In the genomic region with DNA sequence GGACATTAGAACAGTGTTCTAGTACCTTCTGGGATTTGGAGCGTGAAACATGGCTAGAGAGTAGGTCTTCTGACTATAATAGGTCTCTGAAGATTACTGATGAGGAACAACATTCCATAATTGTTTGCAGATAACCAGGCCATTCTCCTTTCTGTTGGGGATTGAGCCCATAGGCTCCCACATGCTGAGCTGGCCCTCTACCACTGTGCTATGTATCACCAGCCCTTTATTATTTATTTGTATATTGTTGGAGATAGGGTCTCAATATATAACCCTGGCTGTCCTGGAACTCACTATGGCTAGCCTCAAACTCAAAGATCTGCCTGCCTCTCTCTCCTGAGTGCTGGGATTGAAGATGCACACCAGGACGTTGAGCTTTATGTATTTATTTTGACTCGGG, we compare ENCODE assay signal across 8 mouse cellular contexts. TPM values are rescaled to one million over a fixed set of nuclear protein-coding genes. Genes with fewer than 3 reads are reported as not detected.
DNase-seq lines count a peak whose midpoint lies in the region; ATAC-seq and TF ChIP-seq lines count a peak whose summit lies in the region.

No protein-coding gene starts in this region.

- intact Hi-C loops in heart, postnatal 36 days (cut with DNase I) = loop anchor here (2.0 kb wide), 1 partner anchor 29 kb away; a partner anchor contains a TSS

- H3K4me2 ChIP-seq in heart, embryonic 14.5 days (ENCODE audit: low read length) = peak overlapping the region; percentile 99
- peak overlapping the region; percentile 97 for H3K4me2 ChIP-seq in hindbrain, embryonic 12.5 days (replicated peaks)
- H3K4me2 ChIP-seq in midbrain, embryonic 12.5 days (replicated peaks) = peak overlapping the region; percentile 96

- peaks cover 3 to 15% of the 10 kb centered on the region in 2 experiments; a peak in 3 of 4 replicates for H3K4me1 ChIP-seq in heart, embryonic 14.5 days (ENCODE audit: control insufficient read depth in 2 of 2, insufficient read depth in 2 of 2, low read length in 2 of 2)
- H3K4me1 ChIP-seq in G1E (ENCODE audit: insufficient read depth, low read depth, low read length) = peaks cover 31% of the 10 kb centered on the region
- peaks cover 15% of the 10 kb centered on the region for H3K4me1 ChIP-seq in hindbrain, embryonic 12.5 days
- peaks cover 24% of the 10 kb centered on the region for H3K4me1 ChIP-seq in midbrain, embryonic 12.5 days

- H3K4me3 ChIP-seq in heart, embryonic 14.5 days (ENCODE audit: control insufficient read depth in 1 of 2, insufficient read depth in 1 of 2, low read depth in 1 of 2, low read length in 2 of 2) = peak overlapping the region; percentile 37 to 76
- H3K4me3 ChIP-seq in G1E (ENCODE audit: low read depth, low read length) = peak overlapping the region; percentile 88; the same call in 1 of the 2 replicates
- H3K4me3 ChIP-seq in hindbrain, embryonic 12.5 days = peak overlapping the region; percentile 69
- H3K4me3 ChIP-seq in midbrain, embryonic 12.5 days = peak overlapping the region; percentile 69

- 56% methylated on average over 3 of the region's 3 CpGs for WGBS in heart, embryonic 14.5 days
- WGBS in hindbrain, embryonic 12.5 days = 54% methylated on average over 3 of the region's 3 CpGs
- 70% methylated on average over 3 of the region's 3 CpGs for WGBS in midbrain, embryonic 12.5 days

- H3K36me3 ChIP-seq in heart, embryonic 14.5 days (ENCODE audit: control insufficient read depth, insufficient read depth, low read length) = no peaks in the 10 kb centered on the region
- peaks cover 16% of the 10 kb centered on the region for H3K36me3 ChIP-seq in G1E (replicated peaks)
- no peaks in the 10 kb centered on the region for H3K36me3 ChIP-seq in hindbrain, embryonic 12.5 days
- H3K36me3 ChIP-seq in midbrain, embryonic 12.5 days = no peaks in the 10 kb centered on the region

- no peaks in the 10 kb centered on the region for H3K9me3 ChIP-seq in heart, embryonic 14.5 days (ENCODE audit: control insufficient read depth, low read length)
- no peaks in the 10 kb centered on the region for H3K9me3 ChIP-seq in G1E (replicated peaks)
- no peaks in the 10 kb centered on the region for H3K9me3 ChIP-seq in hindbrain, embryonic 12.5 days (replicated peaks)
- H3K9me3 ChIP-seq in midbrain, embryonic 12.5 days = no peaks in the 10 kb centered on the region

- no peak for DNase-seq in heart, postnatal 36 days
- no peak for DNase-seq in G1E (ENCODE audit: low spot score)
- no peak for DNase-seq in thymus, postnatal 4 days
- DNase-seq in yolk sac, embryonic 10.5 days (ENCODE audit: low spot score) = no peak

- H3K27ac ChIP-seq in heart, embryonic 14.5 days (replicated peaks in 1 of 2; ENCODE audit: control insufficient read depth in 1 of 2, insufficient read depth in 1 of 2, low read depth in 2 of 2, low read length in 2 of 2) = no peak overlapping the region
- no peak overlapping the region for H3K27ac ChIP-seq in hindbrain, embryonic 12.5 days
- H3K27ac ChIP-seq in midbrain, embryonic 12.5 days (replicated peaks) = no peak overlapping the region

- H3K27me3 ChIP-seq in heart, embryonic 14.5 days (ENCODE audit: control insufficient read depth, insufficient read depth, low read length) = no peaks in the 10 kb centered on the region
- H3K27me3 ChIP-seq in G1E (ENCODE audit: insufficient read depth, low read length) = peaks cover 38% of the 10 kb centered on the region
- no peaks in the 10 kb centered on the region for H3K27me3 ChIP-seq in hindbrain, embryonic 12.5 days
- peaks cover 10% of the 10 kb centered on the region; the same call in 1 of the 2 replicates for H3K27me3 ChIP-seq in midbrain, embryonic 12.5 days

- ATAC-seq in heart, embryonic 14.5 days (ENCODE audit: insufficient number of reproducible peaks, insufficient read depth, low FRiP score, low read depth) = no peak
- ATAC-seq in G1E (ENCODE audit: extremely low read depth, insufficient number of reproducible peaks, low FRiP score, poor library complexity, severe bottlenecking) = no peak
- peak; percentile 17; the same call in 1 of the 2 replicates for ATAC-seq in hindbrain, embryonic 12.5 days (ENCODE audit: low FRiP score)
- 0 out of 2 replicates have a peak, but pooled peaks have one; percentile 28 for ATAC-seq in midbrain, embryonic 12.5 days (ENCODE audit: low FRiP score, low read depth)
- no peak for ATAC-seq in frontal cortex, adult (ENCODE audit: low TSS enrichment)

- TF ChIP-seq CTCF in G1E (IDR thresholded peaks at IDR 0.05; ENCODE audit: low read depth, low read length) = no peak

- H3K9ac ChIP-seq in heart, embryonic 14.5 days (ENCODE audit: low read length) = no peak overlapping the region
- peak overlapping the region; percentile 76; the same call in 1 of the 2 replicates for H3K9ac ChIP-seq in hindbrain, embryonic 12.5 days
- 0 out of 2 replicates have a peak overlapping the region, but pooled peaks have one; percentile 20 for H3K9ac ChIP-seq in midbrain, embryonic 12.5 days (replicated peaks)

RNA-seq across cellular contexts. Expression of a gene that starts 0.6 kb away (rescaled TPM):
- 8.9 and 9.9 TPM in 2 replicates for polyA plus RNA-seq in heart, embryonic 14.5 days (2014; fragmentation: Nextera tagmentation; extraction: Ambion mirVana)
- 10 to 100 TPM; 14.0 to 19.6 TPM for total RNA-seq in heart, postnatal 36 days (2021)
- total RNA-seq in G1E (2014; fragmentation: Nextera tagmentation) = 5.2 and 21.8 TPM in 2 replicates
- total RNA-seq in G1E (2017) = 17.8 and 21.5 TPM in 2 replicates
- polyA plus RNA-seq in G1E (2012) = 18.7 and 19.9 TPM in 2 replicates
- 21.1 and 22.1 TPM in 2 replicates for polyA plus RNA-seq in hindbrain, embryonic 12.5 days (2016; fragmentation: Nextera tagmentation; extraction: Ambion mirVana)
- 20.6 and 21.4 TPM in 2 replicates for polyA plus RNA-seq in midbrain, embryonic 12.5 days (2016; fragmentation: Nextera tagmentation; extraction: Ambion mirVana)

RNA-seq across cellular contexts. Expression of a gene that starts 29.5 kb away (rescaled TPM):
- polyA plus RNA-seq in heart, embryonic 14.5 days (2014; fragmentation: Nextera tagmentation; extraction: Ambion mirVana) = 92.9 and 108 TPM in 2 replicates
- 10 to 100 TPM; 89.8 to 97.7 TPM for total RNA-seq in heart, postnatal 36 days (2021)
- total RNA-seq in G1E (2014; fragmentation: Nextera tagmentation) (237 and 276 TPM in 2 replicates), G1E (2017) (87.5 and 137 TPM in 2 replicates)
- polyA plus RNA-seq in G1E (2012) = 101 and 133 TPM in 2 replicates
- 155 and 162 TPM in 2 replicates for polyA plus RNA-seq in hindbrain, embryonic 12.5 days (2016; fragmentation: Nextera tagmentation; extraction: Ambion mirVana)
- 158 and 161 TPM in 2 replicates for polyA plus RNA-seq in midbrain, embryonic 12.5 days (2016; fragmentation: Nextera tagmentation; extraction: Ambion mirVana)

RNA-seq across cellular contexts. Expression of a gene that starts 55.8 kb away (rescaled TPM):
- not detected in 2 replicates for polyA plus RNA-seq in heart, embryonic 14.5 days (2014; fragmentation: Nextera tagmentation; extraction: Ambion mirVana)
- total RNA-seq in heart, postnatal 36 days (2021) = not detected
- total RNA-seq in G1E (2014; fragmentation: Nextera tagmentation) = not detected in 2 replicates
- not detected in 2 replicates for total RNA-seq in G1E (2017)
- not detected in 2 replicates for polyA plus RNA-seq in G1E (2012)
- polyA plus RNA-seq in hindbrain, embryonic 12.5 days (2016; fragmentation: Nextera tagmentation; extraction: Ambion mirVana) = not detected in 2 replicates
- not detected in 2 replicates for polyA plus RNA-seq in midbrain, embryonic 12.5 days (2016; fragmentation: Nextera tagmentation; extraction: Ambion mirVana)

RNA-seq across cellular contexts. Expression of a gene that starts 57.9 kb away (rescaled TPM):
- 14.7 and 16.0 TPM in 2 replicates for polyA plus RNA-seq in heart, embryonic 14.5 days (2014; fragmentation: Nextera tagmentation; extraction: Ambion mirVana)
- total RNA-seq in heart, postnatal 36 days (2021) = 10 to 100 TPM; 10.5 to 11.0 TPM
- 4.8 and 4.9 TPM in 2 replicates for total RNA-seq in G1E (2014; fragmentation: Nextera tagmentation)
- 8.2 and 8.5 TPM in 2 replicates for total RNA-seq in G1E (2017)
- polyA plus RNA-seq in G1E (2012) = 11.0 and 13.6 TPM in 2 replicates
- 18.9 and 20.9 TPM in 2 replicates for polyA plus RNA-seq in hindbrain, embryonic 12.5 days (2016; fragmentation: Nextera tagmentation; extraction: Ambion mirVana)
- 17.4 and 18.0 TPM in 2 replicates for polyA plus RNA-seq in midbrain, embryonic 12.5 days (2016; fragmentation: Nextera tagmentation; extraction: Ambion mirVana)

Comparison
In these comparisons a context has a peak if more than half of its experiments do, and no peak if none do; other contexts are left out.
1. ATAC-seq: peak in hindbrain, embryonic 12.5 days (single experiment) and midbrain, embryonic 12.5 days (single experiment); none in heart, embryonic 14.5 days (single experiment), G1E (single experiment) and frontal cortex, adult (single experiment).
2. Peak in every context shown above with its lines, with median percentiles within 50 percentile points of each other: H3K4me2 ChIP-seq and H3K4me3 ChIP-seq.